Mouse (Mus musculus) olfactory bulb, adult 2 months (tissue): Measurements from ENCODE around the gene Tspear.

ENCODE experiments used
- CTCF ChIP-seq: fragments of 200-500 bp; IDR thresholded peaks from 2 replicates; pipeline ENCODE4 v1.5.1; 2012; ENCODE audit warnings: low read depth, mild to moderate bottlenecking, low read length, moderate library complexity; ENCODE audit not compliant: insufficient read depth
- POLR2A ChIP-seq: fragments of 200-500 bp; IDR thresholded peaks from 2 replicates; pipeline ENCODE4 v1.6.1; 2012; ENCODE audit warnings: mild to moderate bottlenecking, low read depth, low read length, moderate library complexity; ENCODE audit not compliant: insufficient read depth

- TF ChIP-seq POLR2A (no peak), CTCF (no peak)
Measured at GRCm38 (mm10) chr10:77667402-77667801, 19.0 kb upstream of the Tspear start.
